Mouse (Mus musculus): Measurements from ENCODE around the gene Whamm.

DNA sequence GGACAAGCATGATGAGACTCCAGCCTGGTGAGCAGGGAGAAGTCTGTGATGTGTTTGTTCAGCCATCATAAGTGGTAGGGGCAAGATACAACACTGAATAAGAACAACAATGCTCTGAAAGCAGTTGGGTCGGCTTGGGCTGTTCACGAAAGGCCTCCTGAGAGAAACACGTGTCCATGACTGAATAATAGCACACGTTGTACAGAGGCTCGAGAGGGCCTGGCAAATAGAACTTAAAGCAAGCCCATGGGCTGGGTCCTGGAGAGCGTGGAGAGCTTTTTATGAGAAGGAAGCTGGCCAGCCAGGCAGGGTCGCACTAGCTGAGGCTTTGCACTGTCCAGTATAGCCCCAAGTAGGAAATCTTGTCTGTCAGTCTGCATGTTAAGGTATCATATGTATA lies 7.3 kb downstream of the Whamm start:
- TF ChIP-seq CTCF (IDR thresholded peaks at IDR 0.05; ENCODE audit: low read depth, low read length) (no peak), GATA1 (IDR thresholded peaks at IDR 0.05; ENCODE audit: borderline replicate concordance, low read length) (no peak)

Data from G1E (cell line).